Mouse (Mus musculus) embryonic fibroblast, embryonic 13.5 days (primary cell): ENCODE data around the gene Ccdc151. TPM values are rescaled to one million over a fixed set of nuclear protein-coding genes. Genes with fewer than 3 reads are reported as not detected.

Experiments used
- H3K27ac ChIP-seq: 2 replicates; pipeline ENCODE4 v1.5.1; 2012; ENCODE audit warnings: low read length, control low read depth, inconsistent platforms; ENCODE audit not compliant: insufficient read depth
- H3K4me1 ChIP-seq: 2 replicates; pipeline ENCODE4 v1.6.1; 2011; ENCODE audit warnings: low read length; ENCODE audit not compliant: control insufficient read depth, insufficient read depth
- H3K4me3 ChIP-seq: 2 replicates; pipeline ENCODE4 v1.5.1; 2011; ENCODE audit warnings: mild to moderate bottlenecking, control low read depth, low read length; ENCODE audit not compliant: insufficient read depth
- CTCF ChIP-seq: IDR thresholded peaks from 2 replicates; pipeline ENCODE4 v1.5.1; 2011; ENCODE audit warnings: mild to moderate bottlenecking, control low read depth, low read length, moderate library complexity, borderline replicate concordance; ENCODE audit not compliant: insufficient read depth
- POLR2A ChIP-seq: IDR thresholded peaks from 2 replicates; pipeline ENCODE4 v1.6.1; 2011; ENCODE audit warnings: low read depth, mild to moderate bottlenecking, control low read depth, low read length, moderate library complexity
- polyA plus RNA-seq: library from polyadenylated mRNA; stranded (reverse); fragments of >200 nt; gene quantifications from 2 replicates; pipeline ENCODE4 v1.2.4, GENCODE M21; 2011; ENCODE audit warnings: low read depth; ENCODE audit not compliant: missing spikeins, insufficient read length

The Ccdc151 gene
- polyA plus RNA-seq, 1 experiment: not detected

- TF ChIP-seq POLR2A (no peak), CTCF (no peak)
- H3K4me3 ChIP-seq: no peak overlapping the region
- no peak overlapping the region for H3K27ac ChIP-seq
- H3K4me1 ChIP-seq: no peaks in the 10 kb centered on the region
Measured at GRCm38 (mm10) chr9:21947540-21948130, 54.8 kb downstream of the Ccdc151 start.

GRCm38 (mm10) chr9:21944267-21944666 lies 58.2 kb downstream of the Ccdc151 start:
- H3K27ac ChIP-seq: no peak overlapping the region
- TF ChIP-seq POLR2A (no peak), CTCF (no peak)
- no peaks in the 10 kb centered on the region for H3K4me1 ChIP-seq
- H3K4me3 ChIP-seq: no peak overlapping the region

GRCm38 (mm10) chr9:21943638-21944037 lies 58.8 kb downstream of the Ccdc151 start:
- Histone ChIP-seq H3K4me1 (no peaks in the 10 kb centered on the region), H3K4me3 (no peak overlapping the region), H3K27ac (no peak overlapping the region)

GRCm38 (mm10) chr9:21943046-21943445 lies 59.4 kb downstream of the Ccdc151 start:
- Histone ChIP-seq H3K4me1 (no peaks in the 10 kb centered on the region), H3K27ac (no peak overlapping the region), H3K4me3 (no peak overlapping the region)
- TF ChIP-seq CTCF (no peak), POLR2A (no peak)

More at GRCm38 (mm10) chr9:21943638-21944037, 58.8 kb downstream of the Ccdc151 start:
- TF ChIP-seq CTCF (no peak), POLR2A (no peak)

Other genes starting within 250 kb of the Ccdc151 start
- gene Spc24, start 242.3 kb downstream of the Ccdc151 start, polyA plus RNA-seq: 14.2 and 21.2 TPM in 2 replicates
- 59.7 and 75.7 TPM in 2 replicates for gene Kank2, start 203.9 kb downstream of the Ccdc151 start, polyA plus RNA-seq
- not detected in 2 replicates for gene Angptl8, start 167.1 kb downstream of the Ccdc151 start, polyA plus RNA-seq
- gene Dock6, start 150.0 kb downstream of the Ccdc151 start, polyA plus RNA-seq: 15.9 and 18.6 TPM in 2 replicates
- gene Rab3d, start 84.4 kb downstream of the Ccdc151 start, polyA plus RNA-seq: 6.7 and 13.5 TPM in 2 replicates
- 5.6 and 6.2 TPM in 2 replicates for gene Ccdc159, start 75.2 kb downstream of the Ccdc151 start, polyA plus RNA-seq
- gene Tmem205, start 75.1 kb downstream of the Ccdc151 start, polyA plus RNA-seq: 21.0 and 25.4 TPM in 2 replicates
- gene Plppr2, start 65.6 kb downstream of the Ccdc151 start, polyA plus RNA-seq: 13.1 and 14.9 TPM in 2 replicates
- 5.7 and 6.9 TPM in 2 replicates for gene Swsap1, start 46.9 kb downstream of the Ccdc151 start, polyA plus RNA-seq
- not detected in 2 replicates for gene Epor, start 39.1 kb downstream of the Ccdc151 start, polyA plus RNA-seq
- 1.2 and 2.4 TPM in 2 replicates for gene Rgl3, start 13.2 kb downstream of the Ccdc151 start, polyA plus RNA-seq
- 144 and 153 TPM in 2 replicates for gene Prkcsh, start 172 bp upstream of the Ccdc151 start, polyA plus RNA-seq
- not detected in 2 replicates for gene Elavl3, start 49.4 kb upstream of the Ccdc151 start, polyA plus RNA-seq
- not detected in 2 replicates for gene Gm49318, start 68.6 kb upstream of the Ccdc151 start, polyA plus RNA-seq
- gene Zfp653, start 68.7 kb upstream of the Ccdc151 start, polyA plus RNA-seq: 4.4 and 5.4 TPM in 2 replicates
- gene Ecsit, start 82.8 kb upstream of the Ccdc151 start, polyA plus RNA-seq: 15.8 and 16.5 TPM in 2 replicates
- 203 and 419 TPM in 2 replicates for gene Cnn1, start 96.6 kb upstream of the Ccdc151 start, polyA plus RNA-seq
- 65.2 and 69.7 TPM in 2 replicates for gene Elof1, start 114.5 kb upstream of the Ccdc151 start, polyA plus RNA-seq
- gene Acp5, start 133.1 kb upstream of the Ccdc151 start, polyA plus RNA-seq: 3.7 and 5.2 TPM in 2 replicates
- gene Pigyl, start 154.2 kb upstream of the Ccdc151 start, polyA plus RNA-seq: 20.4 and 21.5 TPM in 2 replicates
- not detected in 2 replicates for gene Zfp872, start 185.5 kb upstream of the Ccdc151 start, polyA plus RNA-seq
- 35.7 and 38.8 TPM in 2 replicates for gene Zfp809, start 223.1 kb upstream of the Ccdc151 start, polyA plus RNA-seq